Mouse (Mus musculus): ENCODE measurements around the gene Mucl3.

DNA sequence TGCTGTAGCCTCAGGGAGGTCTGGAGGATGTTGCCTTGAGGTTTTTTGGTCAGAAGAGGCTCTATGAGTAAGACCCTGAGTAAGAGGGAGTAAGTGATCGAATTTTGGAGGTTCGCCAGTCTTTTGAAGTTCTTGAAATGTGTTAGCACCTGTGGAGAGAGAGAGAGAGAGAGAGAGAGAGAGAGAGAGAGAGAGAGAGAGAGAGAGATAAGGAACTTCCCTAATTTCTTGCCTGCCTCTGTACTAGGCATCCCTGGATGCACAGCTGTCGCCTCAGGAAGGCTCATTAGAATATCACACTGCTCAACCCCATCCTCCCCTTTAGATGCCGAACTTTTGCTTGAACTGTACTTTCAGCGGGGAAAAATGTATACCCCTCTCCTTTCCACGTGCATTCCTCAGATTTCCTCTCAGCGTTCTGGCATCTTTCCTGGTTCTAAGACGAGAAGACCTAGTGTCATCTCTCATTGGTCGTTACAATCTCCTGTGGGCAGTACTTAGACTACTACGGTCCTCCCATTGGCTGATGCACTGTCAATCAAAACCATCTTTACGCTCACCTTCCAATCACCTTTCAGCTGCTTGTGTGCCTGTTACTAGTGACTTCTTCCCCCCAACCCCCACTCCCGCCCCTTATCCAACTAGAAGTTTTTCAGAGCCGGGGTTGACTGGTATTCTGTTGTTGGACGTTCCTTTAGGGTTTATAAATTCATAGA, 4.9 kb downstream of the Mucl3 start:
- no peak for TF ChIP-seq TAL1 (IDR thresholded peaks at IDR 0.05; ENCODE audit: low read length)
- TF ChIP-seq GATA1 (IDR thresholded peaks at IDR 0.05; ENCODE audit: low read length), result no peak
